Mouse (Mus musculus) limb, embryonic 15.5 days (tissue): Measurements from ENCODE around the gene Alkbh4. TPM values are rescaled to one million over a fixed set of nuclear protein-coding genes. Genes with fewer than 3 reads are reported as not detected.

Experiments
- ATAC-seq: fragments of 200-750 bp; cut with Nextera tagmentation; 2 replicates; pipeline ENCODE4 v1.8.0; 2017; ENCODE audit warnings: low read depth, moderate TSS enrichment; ENCODE audit not compliant: insufficient number of reproducible peaks, low FRiP score, low TSS enrichment
- H3K27ac ChIP-seq: fragments of 300-500 bp; sonication (generic); 2 replicates; pipeline ENCODE4 v1.5.1; 2015; ENCODE audit warnings: moderate library complexity, mild to moderate bottlenecking, inconsistent platforms
- H3K27me3 ChIP-seq: fragments of 300-500 bp; sonication (generic); 2 replicates; pipeline ENCODE4 v1.6.1; 2015; ENCODE audit warnings: inconsistent platforms
- H3K36me3 ChIP-seq: fragments of 300-500 bp; sonication (generic); 2 replicates; pipeline ENCODE4 v1.6.1; 2015; ENCODE audit warnings: inconsistent platforms
- H3K4me1 ChIP-seq: fragments of 300-500 bp; sonication (generic); 2 replicates; pipeline ENCODE4 v1.6.1; 2015; ENCODE audit warnings: inconsistent platforms
- H3K4me2 ChIP-seq: fragments of 300-500 bp; sonication (generic); 2 replicates; pipeline ENCODE4 v1.6.1; 2015; ENCODE audit warnings: mild to moderate bottlenecking, inconsistent platforms
- H3K4me3 ChIP-seq: fragments of 300-500 bp; sonication (generic); 2 replicates; pipeline ENCODE4 v1.5.1; 2015; ENCODE audit warnings: mild to moderate bottlenecking, inconsistent platforms
- H3K9ac ChIP-seq: fragments of 300-500 bp; sonication (generic); 2 replicates; pipeline ENCODE4 v1.6.1; 2015; ENCODE audit warnings: inconsistent platforms
- H3K9me3 ChIP-seq: fragments of 300-500 bp; sonication (generic); 2 replicates; pipeline ENCODE4 v1.6.1; 2016; ENCODE audit warnings: inconsistent platforms
- WGBS: fragments of 180-500 bp; shearing (Covaris S2); methylation state at CpG from one replicate; pipeline ENCODE4 v1.1.7; 2015; 5-methylcytosine and 5-hydroxymethylcytosine counted together
- polyA plus RNA-seq: library from polyadenylated mRNA; unstranded; fragments of >200 nt; fragmentation: Nextera tagmentation; extraction: Ambion mirVana; gene quantifications from 2 replicates; pipeline ENCODE4 v1.2.1, GENCODE M21; 2015

Alkbh4 gene
- polyA plus RNA-seq, result 19.8 and 20.7 TPM in 2 replicates

DNA sequence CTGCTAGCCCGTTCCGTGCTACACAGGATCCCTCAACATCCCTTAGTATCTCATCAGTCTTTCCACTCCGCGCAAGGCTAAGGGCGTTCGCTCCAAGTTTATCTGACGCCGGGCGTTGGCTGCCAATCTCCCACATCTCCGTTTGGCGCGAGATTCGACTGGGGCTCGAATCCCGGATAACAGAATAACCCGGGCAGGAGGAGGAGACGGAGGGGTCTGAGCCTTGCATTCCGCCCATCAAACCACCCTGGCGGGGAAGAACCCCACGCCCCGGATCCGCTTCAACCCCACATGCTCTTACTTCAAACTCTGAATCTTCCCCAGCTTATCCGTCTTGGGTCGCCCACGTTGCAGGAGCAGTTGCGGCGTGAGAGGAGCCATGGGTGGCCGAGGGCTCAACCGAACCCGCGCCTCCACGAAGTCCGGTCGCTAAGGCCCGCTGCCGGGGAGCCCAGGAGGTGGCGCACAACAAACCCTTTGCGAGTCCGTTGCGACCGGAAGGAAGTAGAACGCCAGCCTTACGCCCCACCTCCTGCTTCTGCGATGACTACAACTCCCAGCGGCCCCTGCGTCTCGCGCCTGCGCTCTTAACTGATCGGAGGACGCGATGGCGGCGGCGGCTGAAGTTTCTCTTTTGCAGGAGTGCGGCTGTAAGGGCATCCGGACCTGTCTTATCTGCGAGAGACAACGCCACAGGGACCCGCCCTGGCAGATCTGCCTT lies at the start of gene Alkbh4, which contains the start of gene Lrwd1:
Alkbh4 (plus strand) TSS at position 576 of the 721 bp plus-strand sequence.
Lrwd1 (minus strand) TSS at position 504 of the 721 bp plus-strand sequence.
- Histone ChIP-seq H3K9me3 (no peaks in the 10 kb centered on the region), H3K4me2 (peak within 1 kb of the TSS; percentile 66), H3K4me3 (peak within 1 kb of the TSS; percentile 75), H3K27ac (peak within 1 kb of the TSS; percentile 77), H3K27me3 (no peaks in the 10 kb centered on the region), H3K4me1 (peaks cover 19% of the 10 kb centered on the region), H3K36me3 (peaks cover 52% of the 10 kb centered on the region), H3K9ac (peak within 1 kb of the TSS; percentile 58)
- WGBS, result under 1% methylated on average over 60 of the region's 60 CpGs
- ATAC-seq, result peak; percentile 86

DNA sequence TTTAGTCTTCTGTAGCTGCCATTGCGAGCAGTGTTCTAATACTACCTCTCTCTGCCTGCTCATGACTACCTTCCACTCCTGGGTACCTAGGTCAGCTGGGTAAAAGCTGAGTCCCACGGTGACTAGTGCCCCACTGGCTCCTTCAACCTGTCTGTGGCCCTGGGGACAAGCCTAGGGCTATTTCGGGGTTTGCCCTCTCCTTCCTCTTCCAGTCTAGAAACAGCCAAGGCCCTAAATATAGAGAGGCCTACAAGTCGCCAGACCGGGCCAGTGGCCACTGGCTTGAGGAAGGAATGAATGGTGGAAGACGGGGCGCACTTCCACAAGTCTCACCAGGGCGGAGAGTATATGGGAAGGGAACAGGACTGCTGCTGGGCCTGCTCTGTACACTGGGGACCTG lies 49.7 kb upstream of the Alkbh4 start:
- H3K4me3 ChIP-seq, result no peak overlapping the region
- WGBS, result 81% methylated on average over 8 of the region's 8 CpGs
- ATAC-seq, result no peak
- no peaks in the 10 kb centered on the region for H3K9me3 ChIP-seq
- H3K36me3 ChIP-seq, result peaks cover 10% of the 10 kb centered on the region; the same call in 1 of the 2 replicates
- H3K4me2 ChIP-seq, result no peak overlapping the region
- peaks cover 32% of the 10 kb centered on the region for H3K4me1 ChIP-seq
- no peak overlapping the region for H3K27ac ChIP-seq
- H3K9ac ChIP-seq, result no peak overlapping the region
- H3K27me3 ChIP-seq, result peaks cover 16% of the 10 kb centered on the region; the same call in 1 of the 2 replicates

DNA sequence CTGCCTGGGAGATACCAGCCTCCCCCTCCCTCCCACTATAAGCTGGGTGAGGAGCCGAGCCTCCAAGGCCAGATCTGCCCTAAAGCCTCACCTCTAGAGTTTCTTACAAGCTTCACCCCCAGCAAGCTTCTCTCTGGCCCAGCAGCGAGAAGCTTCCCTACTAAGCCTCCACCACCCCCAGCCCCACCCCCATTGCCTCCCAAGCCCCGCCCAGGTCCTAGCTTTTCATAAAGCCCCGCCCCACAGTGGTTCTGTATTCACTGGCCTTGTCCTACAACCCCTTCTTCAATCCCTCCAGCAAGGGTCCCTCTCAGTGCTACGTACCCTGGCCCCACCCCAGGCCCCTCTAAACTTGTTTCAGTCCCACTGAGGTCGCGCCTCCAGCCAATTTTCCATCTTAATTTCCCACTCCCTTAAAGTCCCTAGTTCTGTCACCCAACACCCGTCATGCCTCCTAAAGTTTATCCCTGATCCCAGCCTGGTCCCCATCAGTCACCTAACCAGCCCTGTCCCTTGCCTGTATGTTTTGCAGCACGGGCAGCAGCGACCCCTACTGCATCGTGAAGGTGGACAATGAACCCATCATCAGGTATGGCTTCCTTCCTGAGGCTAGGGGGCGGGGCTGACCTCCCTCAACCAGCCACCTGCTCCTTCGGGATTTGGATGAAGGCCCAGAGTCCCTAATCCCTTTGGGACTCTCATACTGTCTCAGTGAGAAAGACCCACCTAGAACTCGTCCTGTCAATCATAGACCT lies 46.9 kb upstream of the Alkbh4 start:
- WGBS, result 15% methylated on average over 14 of the region's 14 CpGs
- H3K4me2 ChIP-seq, result no peak overlapping the region
- peaks cover 18% of the 10 kb centered on the region; the same call in 1 of the 2 replicates for H3K36me3 ChIP-seq
- H3K9me3 ChIP-seq, result no peaks in the 10 kb centered on the region
- no peak for ATAC-seq
- no peak overlapping the region for H3K4me3 ChIP-seq
- H3K27ac ChIP-seq, result no peak overlapping the region
- peaks cover 16% of the 10 kb centered on the region; the same call in 1 of the 2 replicates for H3K27me3 ChIP-seq
- no peak overlapping the region for H3K9ac ChIP-seq
- peaks cover 27% of the 10 kb centered on the region for H3K4me1 ChIP-seq

DNA sequence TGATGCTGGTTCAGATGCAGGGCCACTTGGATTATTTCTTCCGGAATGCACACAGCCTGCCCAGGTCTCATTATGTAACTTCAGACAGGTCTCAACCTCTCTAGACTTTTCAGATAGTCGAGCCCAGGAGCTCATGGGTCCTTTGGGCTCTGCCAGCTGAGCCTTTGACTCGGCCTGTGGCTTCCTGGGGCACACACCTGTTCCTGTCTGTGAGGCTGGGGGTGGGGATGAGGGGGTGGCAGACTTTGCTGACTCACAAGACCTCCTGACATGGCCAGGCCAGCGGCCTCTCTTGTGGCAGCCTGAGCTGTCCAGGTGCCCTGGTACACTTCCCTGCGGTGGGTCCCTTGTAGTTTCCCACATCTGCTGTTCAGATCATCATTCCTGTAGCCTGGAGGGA lies 44.0 kb upstream of the Alkbh4 start:
- no peak for ATAC-seq
- Histone ChIP-seq H3K9me3 (no peaks in the 10 kb centered on the region), H3K36me3 (peaks cover 18% of the 10 kb centered on the region; the same call in 1 of the 2 replicates), H3K4me2 (no peak overlapping the region), H3K9ac (no peak overlapping the region), H3K4me3 (no peak overlapping the region), H3K4me1 (peaks cover 10% of the 10 kb centered on the region; the same call in 1 of the 2 replicates), H3K27ac (no peak overlapping the region), H3K27me3 (peaks cover 5% of the 10 kb centered on the region; the same call in 1 of the 2 replicates)
- WGBS, result 59% methylated on average over 5 of the region's 5 CpGs

DNA sequence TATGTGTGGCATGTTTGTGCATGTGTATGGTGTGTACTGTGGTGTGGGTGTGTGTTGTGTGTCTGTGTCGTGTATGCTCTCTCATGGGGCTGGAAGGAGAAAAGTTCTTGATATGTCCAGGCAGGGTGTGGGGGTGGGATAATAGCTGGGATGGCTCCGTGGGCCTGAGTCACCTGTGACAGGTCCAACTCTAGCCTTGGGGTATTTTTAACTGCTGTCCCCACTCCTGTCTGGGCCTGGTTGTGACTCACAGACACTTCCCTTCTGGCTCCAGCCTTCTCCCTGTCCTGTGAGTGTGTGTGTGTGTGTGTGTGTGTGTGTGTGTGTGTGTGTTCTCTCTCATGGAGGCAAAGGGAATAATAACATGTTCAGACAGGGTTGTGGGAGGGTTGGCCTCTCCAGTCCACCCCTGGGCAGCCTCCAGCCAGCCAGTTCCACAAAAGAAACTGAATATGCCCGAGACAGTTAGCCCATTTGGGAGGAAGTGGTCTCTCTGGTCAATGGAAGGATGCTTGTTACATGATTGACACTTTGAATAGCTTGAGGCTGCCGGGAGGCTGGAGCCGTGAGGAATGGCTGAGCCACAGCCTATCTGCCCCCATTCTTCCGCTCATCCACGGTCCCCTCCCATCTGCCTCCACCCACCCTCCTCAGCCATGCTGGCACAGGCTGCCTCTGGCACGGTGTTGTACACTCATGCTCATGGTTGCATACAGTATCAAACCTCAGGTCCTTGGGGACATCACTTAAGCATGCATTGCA lies 41.5 kb upstream of the Alkbh4 start:
- Histone ChIP-seq H3K4me1 (0 out of 2 replicates have a peak, but pooled peaks cover under 1% of the 10 kb centered on the region), H3K27ac (no peak overlapping the region), H3K4me2 (no peak overlapping the region), H3K27me3 (peaks cover under 1% of the 10 kb centered on the region; the same call in 1 of the 2 replicates), H3K9me3 (no peaks in the 10 kb centered on the region), H3K9ac (no peak overlapping the region), H3K36me3 (peaks cover 16% of the 10 kb centered on the region; the same call in 1 of the 2 replicates), H3K4me3 (no peak overlapping the region)
- WGBS, result 47% methylated on average over 8 of the region's 8 CpGs
- no peak; the same call in 1 of the 2 replicates for ATAC-seq

DNA sequence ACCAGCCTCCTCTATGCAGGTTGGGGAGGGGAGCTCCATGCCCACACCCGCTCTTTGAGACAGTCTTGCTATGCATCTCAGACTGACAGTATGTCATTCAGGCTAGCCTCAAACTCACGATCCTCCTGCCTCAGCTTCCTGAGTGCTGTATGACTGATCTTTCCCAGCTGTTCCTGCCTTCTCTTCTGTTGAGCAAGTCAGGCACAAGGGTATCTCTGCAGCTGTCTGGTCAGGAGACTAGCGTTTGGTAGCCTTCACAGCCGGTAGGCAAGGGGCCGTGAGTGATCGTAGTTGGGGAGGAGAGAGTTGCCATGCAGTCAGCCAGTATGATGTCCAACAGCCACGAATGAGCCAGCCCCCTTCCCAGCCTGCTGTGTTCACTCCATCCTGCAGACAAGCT lies 40.9 kb upstream of the Alkbh4 start:
- ATAC-seq, result no peak
- peaks cover 16% of the 10 kb centered on the region; the same call in 1 of the 2 replicates for H3K36me3 ChIP-seq
- H3K9ac ChIP-seq, result no peak overlapping the region
- no peaks in the 10 kb centered on the region for H3K9me3 ChIP-seq
- no peak overlapping the region for H3K27ac ChIP-seq
- WGBS, result 71% methylated on average over 7 of the region's 7 CpGs
- no peak overlapping the region for H3K4me3 ChIP-seq
- no peaks in the 10 kb centered on the region for H3K4me1 ChIP-seq
- H3K27me3 ChIP-seq, result no peaks in the 10 kb centered on the region
- H3K4me2 ChIP-seq, result no peak overlapping the region

DNA sequence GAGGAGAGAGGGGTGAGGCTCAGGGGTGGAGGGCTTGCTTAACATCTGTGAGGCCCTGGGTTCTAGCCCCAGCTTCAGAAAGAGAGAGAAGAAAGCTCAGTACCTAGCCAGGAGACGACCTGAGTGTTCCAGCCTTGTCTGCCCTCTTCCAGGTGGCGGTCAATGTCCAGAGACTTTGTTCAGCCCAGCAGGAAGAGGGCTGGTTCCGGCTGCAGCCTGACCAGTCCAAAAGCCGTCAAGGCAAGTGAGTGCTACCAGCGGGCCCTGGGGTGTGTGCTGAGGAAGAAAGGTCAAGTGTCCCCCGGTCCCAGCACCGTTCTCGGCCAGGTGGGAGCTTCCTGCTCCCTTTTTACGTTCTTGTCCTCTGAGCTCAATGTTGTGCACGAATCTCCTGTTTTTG lies 37.4 kb upstream of the Alkbh4 start:
- Histone ChIP-seq H3K4me3 (no peak overlapping the region), H3K27me3 (peaks cover 17% of the 10 kb centered on the region), H3K36me3 (peaks cover 9% of the 10 kb centered on the region; the same call in 1 of the 2 replicates), H3K9ac (no peak overlapping the region), H3K27ac (no peak overlapping the region), H3K4me1 (peaks cover 9% of the 10 kb centered on the region), H3K4me2 (no peak overlapping the region), H3K9me3 (no peaks in the 10 kb centered on the region)
- no peak for ATAC-seq
- 85% methylated on average over 10 of the region's 10 CpGs for WGBS

DNA sequence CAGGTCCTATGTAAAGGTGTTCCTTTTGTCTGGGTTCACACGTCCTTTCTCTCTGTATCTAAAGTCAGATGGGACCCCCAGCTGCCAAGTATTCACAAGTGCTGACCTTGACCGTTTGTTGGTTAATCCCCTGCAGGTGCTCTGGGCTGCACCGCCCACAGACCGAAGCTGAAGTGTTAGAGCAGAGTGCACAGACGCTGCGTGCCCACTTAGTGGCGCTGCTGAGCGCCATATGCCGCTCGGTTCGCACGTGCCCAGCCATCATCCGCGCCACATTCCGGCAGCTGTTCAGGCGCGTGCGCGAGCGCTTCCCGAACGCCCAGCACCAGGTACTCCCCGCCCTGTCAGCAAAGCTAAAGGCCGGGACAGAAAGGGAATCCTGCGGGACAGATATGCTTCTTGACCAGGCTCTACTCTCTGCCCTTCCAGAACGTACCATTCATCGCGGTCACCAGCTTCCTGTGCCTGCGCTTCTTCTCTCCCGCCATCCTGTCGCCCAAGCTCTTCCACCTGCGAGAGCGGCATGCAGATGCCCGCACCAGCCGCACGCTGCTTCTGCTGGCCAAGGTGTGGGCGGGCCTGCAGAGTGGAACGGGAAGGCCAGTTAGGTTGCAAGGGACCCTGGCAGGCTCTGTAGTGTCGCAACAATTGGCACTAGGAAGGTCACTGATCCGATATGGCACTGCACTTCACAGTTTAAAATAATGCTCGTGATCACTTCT lies 33.7 kb upstream of the Alkbh4 start:
- no peak for ATAC-seq
- no peaks in the 10 kb centered on the region for H3K9me3 ChIP-seq
- H3K4me1 ChIP-seq, result peaks cover 9% of the 10 kb centered on the region
- 7% methylated on average over 41 of the region's 41 CpGs for WGBS
- H3K4me2 ChIP-seq, result peak overlapping the region; percentile 56
- no peak overlapping the region for H3K9ac ChIP-seq
- peak overlapping the region; percentile 30 for H3K4me3 ChIP-seq
- H3K27me3 ChIP-seq, result peaks cover 17% of the 10 kb centered on the region
- peaks cover 9% of the 10 kb centered on the region; the same call in 1 of the 2 replicates for H3K36me3 ChIP-seq
- no peak overlapping the region for H3K27ac ChIP-seq

DNA sequence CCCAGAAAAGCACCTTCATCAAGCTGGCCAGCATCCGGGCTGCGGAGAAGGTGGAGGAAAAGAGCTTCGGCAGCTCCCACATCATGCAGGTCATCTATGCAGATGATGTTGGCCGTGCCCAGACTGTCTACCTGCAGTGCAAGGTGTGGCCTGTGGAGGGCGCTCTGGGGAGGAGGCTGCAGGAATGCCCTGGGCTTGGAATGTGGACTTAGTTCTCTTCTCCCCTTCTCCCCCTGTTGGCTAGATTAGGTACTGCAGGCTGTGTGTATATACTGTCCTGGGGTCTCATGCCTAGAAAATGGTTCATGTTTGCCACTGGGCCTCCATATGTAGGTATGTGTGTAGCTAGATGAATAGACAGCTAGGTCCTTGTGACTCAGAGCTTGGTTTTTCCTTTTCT lies 31.4 kb upstream of the Alkbh4 start:
- Histone ChIP-seq H3K27me3 (peaks cover 17% of the 10 kb centered on the region), H3K4me2 (no peak overlapping the region), H3K36me3 (peaks cover 9% of the 10 kb centered on the region; the same call in 1 of the 2 replicates), H3K9me3 (no peaks in the 10 kb centered on the region), H3K4me1 (peaks cover 9% of the 10 kb centered on the region), H3K4me3 (no peak overlapping the region), H3K9ac (no peak overlapping the region), H3K27ac (no peak overlapping the region)
- 83% methylated on average over 5 of the region's 5 CpGs for WGBS
- no peak for ATAC-seq

DNA sequence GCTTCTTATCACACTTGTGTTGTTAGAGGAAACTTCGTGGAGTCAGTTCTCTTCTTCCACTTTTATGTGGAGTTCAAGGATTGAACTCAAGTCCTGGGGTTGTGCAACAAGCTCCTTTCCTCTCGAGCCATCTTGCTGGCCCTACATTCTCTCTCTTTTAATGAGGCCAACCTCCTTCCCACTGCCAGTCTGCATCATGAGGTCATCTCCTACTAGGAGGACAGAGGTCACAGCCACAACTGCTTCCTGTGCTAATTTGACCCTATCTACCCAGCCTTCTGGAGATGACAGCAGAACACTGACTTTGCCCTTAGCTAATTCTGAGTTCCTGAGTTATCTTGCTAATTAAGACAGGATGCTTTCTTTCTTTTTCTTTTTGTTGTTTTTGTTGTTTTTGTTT lies 27.5 kb upstream of the Alkbh4 start:
- Histone ChIP-seq H3K9ac (no peak overlapping the region), H3K4me3 (no peak overlapping the region), H3K9me3 (no peaks in the 10 kb centered on the region), H3K27ac (no peak overlapping the region), H3K27me3 (no peaks in the 10 kb centered on the region), H3K4me1 (no peaks in the 10 kb centered on the region), H3K4me2 (no peak overlapping the region), H3K36me3 (peaks cover under 1% of the 10 kb centered on the region; the same call in 1 of the 2 replicates)
- WGBS, result 49% methylated on average over 2 of the region's 2 CpGs
- no peak for ATAC-seq

DNA sequence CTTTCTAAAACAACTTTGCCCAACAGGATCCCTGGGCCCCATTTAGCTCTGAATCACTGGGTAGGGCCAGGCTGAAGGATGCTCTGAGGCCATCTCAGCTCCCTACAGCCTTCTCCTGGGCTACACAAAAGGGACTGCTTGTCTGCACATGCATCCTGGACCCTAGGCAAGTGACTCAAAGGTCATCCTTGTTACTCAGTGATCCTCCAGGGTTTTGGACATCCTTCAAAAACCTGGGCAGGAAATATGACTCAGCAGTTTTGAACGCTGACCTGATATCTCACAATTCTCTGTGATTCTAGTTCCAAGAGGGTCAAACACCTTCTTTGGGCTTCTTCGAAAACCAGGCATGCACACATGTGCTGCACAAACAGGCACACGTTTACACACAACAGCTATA lies 26.9 kb upstream of the Alkbh4 start:
- H3K4me3 ChIP-seq, result no peak overlapping the region
- H3K4me1 ChIP-seq, result no peaks in the 10 kb centered on the region
- no peaks in the 10 kb centered on the region for H3K27me3 ChIP-seq
- no peak for ATAC-seq
- H3K27ac ChIP-seq, result no peak overlapping the region
- no peak overlapping the region for H3K9ac ChIP-seq
- no peak overlapping the region for H3K4me2 ChIP-seq
- no peaks in the 10 kb centered on the region for H3K9me3 ChIP-seq
- 78% methylated on average over 3 of the region's 3 CpGs for WGBS
- no peaks in the 10 kb centered on the region; the same call in 1 of the 2 replicates for H3K36me3 ChIP-seq
